Mouse (Mus musculus) heart, postnatal 0 days (tissue): Measurements from ENCODE around the gene Neurod2. TPM values are rescaled to one million over a fixed set of nuclear protein-coding genes. Genes with fewer than 3 reads are reported as not detected.

ENCODE experiments used
- ATAC-seq: fragments of 200-750 bp; cut with Nextera tagmentation; 2 replicates; pipeline ENCODE4 v1.8.0; 2017; ENCODE audit warnings: low read depth, moderate number of reproducible peaks, moderate library complexity; ENCODE audit not compliant: insufficient read depth
- DNase-seq: peaks from one replicate; pipeline ENCODE4 v3.0.0-alpha.2; 2016; ENCODE audit warnings: low spot score
- H3K27ac ChIP-seq: fragments of 300-500 bp; sonication (generic); 2 replicates; pipeline ENCODE4 v1.5.1; 2014; ENCODE audit warnings: low read depth, mild to moderate bottlenecking
- H3K27me3 ChIP-seq: fragments of 300-500 bp; sonication (generic); 2 replicates; pipeline ENCODE4 v1.6.1; 2014; ENCODE audit warnings: low read length, mixed read lengths; ENCODE audit not compliant: control insufficient read depth, insufficient read depth
- H3K36me3 ChIP-seq: fragments of 300-500 bp; sonication (generic); replicated peaks from 2 replicates; pipeline ENCODE4 v1.6.1; 2014; ENCODE audit warnings: low read length, mixed read lengths; ENCODE audit not compliant: control insufficient read depth, insufficient read depth
- H3K4me1 ChIP-seq: fragments of 300-500 bp; sonication (generic); 2 replicates; pipeline ENCODE4 v1.6.1; 2014; ENCODE audit warnings: antibody characterized with exemption; ENCODE audit not compliant: control insufficient read depth, insufficient read depth
- H3K4me2 ChIP-seq: fragments of 300-500 bp; sonication (generic); 2 replicates; pipeline ENCODE4 v1.6.1; 2014; ENCODE audit warnings: low read depth, mild to moderate bottlenecking, low read length, moderate library complexity
- H3K4me3 ChIP-seq: fragments of 300-500 bp; sonication (generic); 2 replicates; pipeline ENCODE4 v1.5.1; 2014; ENCODE audit warnings: low read depth, low read length
- H3K9ac ChIP-seq: fragments of 300-500 bp; sonication (generic); replicated peaks from 2 replicates; pipeline ENCODE4 v1.6.1; 2014; ENCODE audit warnings: low read depth, low read length, mixed read lengths
- H3K9me3 ChIP-seq: fragments of 300-500 bp; sonication (generic); replicated peaks from 2 replicates; pipeline ENCODE4 v1.6.1; 2016; ENCODE audit warnings: low read length; ENCODE audit not compliant: control insufficient read depth
- CTCF ChIP-seq: IDR thresholded peaks from 2 replicates; pipeline ENCODE4 v1.5.1; 2016; ENCODE audit warnings: antibody characterized with exemption, control low read depth, low read depth
- EP300 ChIP-seq: IDR thresholded peaks from 2 replicates; pipeline ENCODE4 v1.6.1; 2016; ENCODE audit warnings: antibody characterized with exemption, low read depth
- WGBS: fragments of 180-500 bp; shearing (Covaris S2); extraction: QIAGEN DNeasy Blood & Tissue Kit; methylation state at CpG from one replicate; pipeline ENCODE4 v1.1.7; 2014; 5-methylcytosine and 5-hydroxymethylcytosine counted together
- polyA plus RNA-seq: library from polyadenylated mRNA; unstranded; fragments of >200 nt; fragmentation: Nextera tagmentation; extraction: Ambion mirVana; gene quantifications from 2 replicates; pipeline ENCODE4 v1.2.1, GENCODE M21; 2015
- total RNA-seq: library from RNA; depleted of rRNA; stranded (reverse); fragments of >200 nt; gene quantifications from 2 replicates; pipeline ENCODE4 v1.2.3, GENCODE M21; 2014; ENCODE audit warnings: low replicate concordance; rRNA removed

The Neurod2 gene
- total and polyA plus RNA-seq, 2 experiments from 2014 or later, result not detected

- Histone ChIP-seq H3K27me3 (peaks cover 5% of the 10 kb centered on the region; the same call in 1 of the 2 replicates), H3K4me1 (no peaks in the 10 kb centered on the region; the same call in 1 of the 2 replicates), H3K9me3 (no peaks in the 10 kb centered on the region), H3K9ac (no peak overlapping the region), H3K36me3 (no peaks in the 10 kb centered on the region), H3K4me2 (no peak overlapping the region), H3K4me3 (no peak overlapping the region), H3K27ac (no peak overlapping the region)
- no peak for TF ChIP-seq CTCF
- no peak for TF ChIP-seq EP300
- 40% methylated on average over 5 of the region's 5 CpGs for WGBS
- ATAC-seq, result no peak
- no peak for DNase-seq
These were observed 41.9 kb downstream of the Neurod2 start for GRCm38 (mm10) chr11:98287531-98287930.

DNA sequence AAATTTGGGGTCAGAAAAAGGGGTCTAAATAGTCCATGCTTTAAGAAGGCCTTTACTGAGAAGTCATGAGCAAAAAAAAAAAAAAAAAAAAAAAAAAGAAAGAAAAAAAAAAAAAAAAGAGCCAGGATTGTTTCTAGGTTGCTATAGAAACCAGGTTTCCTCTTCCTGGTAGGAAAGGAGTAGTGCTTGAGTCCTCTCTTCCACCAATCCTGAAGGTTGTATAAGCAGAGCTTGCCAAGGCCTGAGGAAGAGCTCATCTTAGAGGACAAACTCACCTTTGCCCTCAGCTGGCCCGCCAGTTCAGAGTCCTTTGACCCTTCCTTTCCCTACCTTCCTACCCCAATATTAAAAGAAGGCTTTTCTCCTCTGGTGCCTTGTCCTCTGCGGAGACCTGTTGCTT, 44.1 kb downstream of the Neurod2 start:
- whole genome bisulfite sequencing, result 71% methylated on average over 2 of the region's 2 CpGs
- no peak overlapping the region for H3K9ac ChIP-seq
- H3K4me3 ChIP-seq, result no peak overlapping the region
- no peak for DNase-seq
- no peak for ATAC-seq
- H3K27ac ChIP-seq, result no peak overlapping the region
- H3K9me3 ChIP-seq, result no peaks in the 10 kb centered on the region
- H3K4me1 ChIP-seq, result no peaks in the 10 kb centered on the region; the same call in 1 of the 2 replicates
- no peak overlapping the region for H3K4me2 ChIP-seq
- H3K36me3 ChIP-seq, result no peaks in the 10 kb centered on the region
- TF ChIP-seq EP300, result no peak
- no peak for TF ChIP-seq CTCF
- H3K27me3 ChIP-seq, result 0 out of 2 replicates have a peak, but pooled peaks cover 3% of the 10 kb centered on the region

DNA sequence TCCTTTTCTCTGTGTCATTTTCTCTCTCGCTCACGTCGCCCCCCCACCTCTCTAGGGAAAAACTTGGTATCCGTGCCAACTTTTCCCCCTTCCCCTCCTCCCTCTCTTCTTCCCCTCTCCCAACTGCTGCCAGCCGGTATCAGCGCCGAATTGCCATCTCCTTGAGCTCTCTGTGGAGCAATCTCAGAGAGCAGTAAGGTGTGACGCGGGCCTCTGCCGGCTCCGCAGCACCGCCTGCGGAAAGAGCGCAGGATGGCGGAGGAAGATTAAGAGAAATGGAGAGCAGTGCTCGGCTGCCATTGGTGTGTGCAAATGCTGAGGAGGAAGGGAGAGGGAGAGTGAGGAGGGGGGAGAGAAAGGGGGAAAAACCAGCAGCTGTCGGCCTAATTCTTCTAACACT, 45.2 kb downstream of the Neurod2 start:
- Histone ChIP-seq H3K4me3 (peak overlapping the region; percentile 12), H3K9me3 (no peaks in the 10 kb centered on the region), H3K27me3 (no peaks in the 10 kb centered on the region), H3K36me3 (peaks cover 6% of the 10 kb centered on the region; the same call in 1 of the 2 replicates), H3K9ac (no peak overlapping the region), H3K4me1 (no peaks in the 10 kb centered on the region; the same call in 1 of the 2 replicates), H3K4me2 (peak overlapping the region; percentile 41), H3K27ac (no peak overlapping the region)
- TF ChIP-seq CTCF (no peak), EP300 (no peak)
- no peak for DNase-seq
- ATAC-seq, result peak; percentile 24; the same call in 1 of the 2 replicates
- WGBS, result 2% methylated on average over 16 of the region's 17 CpGs

- no peak for ATAC-seq
- peaks cover 11% of the 10 kb centered on the region for H3K36me3 ChIP-seq
- H3K9ac ChIP-seq, result no peak overlapping the region
- TF ChIP-seq EP300, result no peak
- no peak for TF ChIP-seq CTCF
- no peaks in the 10 kb centered on the region; the same call in 1 of the 2 replicates for H3K4me1 ChIP-seq
- H3K27ac ChIP-seq, result no peak overlapping the region
- no peak overlapping the region for H3K4me3 ChIP-seq
- DNase-seq, result no peak
- no peak overlapping the region for H3K4me2 ChIP-seq
- H3K9me3 ChIP-seq, result no peaks in the 10 kb centered on the region
- no peaks in the 10 kb centered on the region for H3K27me3 ChIP-seq
- 35% methylated on average over 9 of the region's 9 CpGs for WGBS
These were observed 45.7 kb downstream of the Neurod2 start for GRCm38 (mm10) chr11:98283740-98284139.

Other genes with a start within 250 kb of the Neurod2 start
- gene Fbxl20, start 179.2 kb downstream of the Neurod2 start, total RNA-seq, result 8.8 and 12.5 TPM in 2 replicates
- gene Fbxl20, start 179.2 kb downstream of the Neurod2 start, polyA plus RNA-seq, result 8.6 and 8.8 TPM in 2 replicates
- 29.2 and 41.4 TPM in 2 replicates for gene Med1, start 136.4 kb downstream of the Neurod2 start, total RNA-seq
- 36.7 and 38.1 TPM in 2 replicates for gene Med1, start 136.4 kb downstream of the Neurod2 start, polyA plus RNA-seq
- gene Cdk12, start 126.6 kb downstream of the Neurod2 start, total RNA-seq, result 18.4 and 25.8 TPM in 2 replicates
- gene Cdk12, start 126.6 kb downstream of the Neurod2 start, polyA plus RNA-seq, result 3.9 and 4.2 TPM in 2 replicates
- 16.3 and 18.6 TPM in 2 replicates for gene Ppp1r1b, start 18.8 kb upstream of the Neurod2 start, total RNA-seq
- 32.1 and 38.5 TPM in 2 replicates for gene Ppp1r1b, start 18.8 kb upstream of the Neurod2 start, polyA plus RNA-seq
- 44.8 and 53.6 TPM in 2 replicates for gene Stard3, start 28.7 kb upstream of the Neurod2 start, total RNA-seq
- 34.7 and 35.3 TPM in 2 replicates for gene Stard3, start 28.7 kb upstream of the Neurod2 start, polyA plus RNA-seq
- gene Tcap, start 54.2 kb upstream of the Neurod2 start, total RNA-seq, result 293 and 299 TPM in 2 replicates
- 455 and 518 TPM in 2 replicates for gene Tcap, start 54.2 kb upstream of the Neurod2 start, polyA plus RNA-seq
- gene Pnmt, start 56.8 kb upstream of the Neurod2 start, total RNA-seq, result 4.2 TPM in 1 of 2 replicates, not detected in the other
- gene Pnmt, start 56.8 kb upstream of the Neurod2 start, polyA plus RNA-seq, result 0.26 TPM in 1 of 2 replicates, not detected in the other
- 35.7 and 46.0 TPM in 2 replicates for gene Pgap3, start 70.8 kb upstream of the Neurod2 start, total RNA-seq
- 15.9 and 18.2 TPM in 2 replicates for gene Pgap3, start 70.8 kb upstream of the Neurod2 start, polyA plus RNA-seq
- 23.2 and 31.4 TPM in 2 replicates for gene Erbb2, start 82.8 kb upstream of the Neurod2 start, total RNA-seq
- 15.5 and 16.8 TPM in 2 replicates for gene Erbb2, start 82.8 kb upstream of the Neurod2 start, polyA plus RNA-seq
- gene Mien1, start 109.3 kb upstream of the Neurod2 start, total RNA-seq, result 20.6 and 26.5 TPM in 2 replicates
- 104 and 113 TPM in 2 replicates for gene Mien1, start 109.3 kb upstream of the Neurod2 start, polyA plus RNA-seq
- 0.92 and 0.93 TPM in 2 replicates for gene Grb7, start 116.7 kb upstream of the Neurod2 start, total RNA-seq
- 0.15 and 0.23 TPM in 2 replicates for gene Grb7, start 116.7 kb upstream of the Neurod2 start, polyA plus RNA-seq
- gene Ikzf3, start 216.4 kb upstream of the Neurod2 start, total RNA-seq, result 8.3 TPM in 1 of 2 replicates, not detected in the other
- gene Ikzf3, start 216.4 kb upstream of the Neurod2 start, polyA plus RNA-seq, result 0.15 TPM in 1 of 2 replicates, not detected in the other
- gene Zpbp2, start 221.4 kb upstream of the Neurod2 start, total RNA-seq, result not detected in 2 replicates
- 0.14 and 0.23 TPM in 2 replicates for gene Zpbp2, start 221.4 kb upstream of the Neurod2 start, polyA plus RNA-seq